Mouse (Mus musculus): ENCODE results near the gene Thbs2. TPM values are rescaled to one million over a fixed set of nuclear protein-coding genes. Genes with fewer than 3 reads are reported as not detected.

The Thbs2 gene
- 15.1 and 20.6 TPM in 2 replicates for polyA plus RNA-seq (2016; fragmentation: Nextera tagmentation; extraction: Ambion mirVana)

DNA sequence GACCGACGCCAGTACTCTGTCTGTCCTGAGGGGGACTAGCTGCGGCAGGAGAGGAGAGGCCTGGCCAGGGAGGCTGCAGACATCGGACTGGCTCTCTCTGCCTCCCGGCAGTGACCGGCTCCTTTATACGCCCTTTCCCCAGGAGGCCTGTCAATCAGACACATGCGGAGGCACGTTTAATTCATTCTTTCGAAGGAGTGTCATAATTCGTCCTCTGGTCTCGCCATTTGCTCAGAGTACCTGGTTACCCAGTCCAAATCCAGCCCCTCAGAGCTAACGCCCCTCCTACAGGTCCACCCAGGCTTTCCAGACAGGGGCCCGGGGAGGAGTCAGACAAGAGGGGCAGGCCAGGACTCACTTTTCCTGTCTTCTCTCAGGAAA is at the start of gene Thbs2:
TSS of gene Thbs2 (minus strand) at position 242 of the 381 bp plus-strand sequence.
- Histone ChIP-seq H3K9me3 (replicated peaks) (no peaks in the 10 kb centered on the region), H3K4me1 (peaks cover 16% of the 10 kb centered on the region), H3K4me2 (replicated peaks) (peak within 1 kb of the TSS; percentile 46), H3K4me3 (peak within 1 kb of the TSS; percentile 22), H3K36me3 (no peaks in the 10 kb centered on the region), H3K27me3 (no peaks in the 10 kb centered on the region; the same call in 1 of the 2 replicates), H3K27ac (peak within 1 kb of the TSS; percentile 19; the same call in 1 of the 2 replicates), H3K9ac (0 out of 2 replicates have a peak within 1 kb of the TSS, but pooled peaks have one; percentile 20)
- ATAC-seq (ENCODE audit: low FRiP score), result peak; percentile 69
- WGBS, result under 1% methylated on average over 14 of the region's 14 CpGs

GRCm38 (mm10) chr17:14735493-14736004 is 41.5 kb upstream of the Thbs2 start:
- no peaks in the 10 kb centered on the region for H3K9me3 ChIP-seq (replicated peaks)
- H3K9ac ChIP-seq, result no peak overlapping the region
- no peak overlapping the region for H3K4me3 ChIP-seq
- no peaks in the 10 kb centered on the region for H3K36me3 ChIP-seq
- H3K4me2 ChIP-seq (replicated peaks), result no peak overlapping the region
- H3K27ac ChIP-seq, result no peak overlapping the region
- no peak for ATAC-seq (ENCODE audit: low FRiP score)
- no peaks in the 10 kb centered on the region for H3K27me3 ChIP-seq
- H3K4me1 ChIP-seq, result no peaks in the 10 kb centered on the region
- WGBS, result 72% methylated on average over 6 of the region's 6 CpGs

- H3K4me1 ChIP-seq, result no peaks in the 10 kb centered on the region
- H3K9me3 ChIP-seq (replicated peaks), result no peaks in the 10 kb centered on the region
- ATAC-seq (ENCODE audit: low FRiP score), result no peak
- H3K36me3 ChIP-seq, result no peaks in the 10 kb centered on the region
- H3K27ac ChIP-seq, result no peak overlapping the region
- no peak overlapping the region for H3K4me3 ChIP-seq
- H3K27me3 ChIP-seq, result no peaks in the 10 kb centered on the region
- 60% methylated on average over 4 of the region's 4 CpGs for WGBS
- H3K4me2 ChIP-seq (replicated peaks), result no peak overlapping the region
- H3K9ac ChIP-seq, result no peak overlapping the region
Measured at GRCm38 (mm10) chr17:14734380-14734779, 40.3 kb upstream of the Thbs2 start.

- Histone ChIP-seq H3K9me3 (replicated peaks) (no peaks in the 10 kb centered on the region), H3K4me1 (no peaks in the 10 kb centered on the region), H3K27me3 (no peaks in the 10 kb centered on the region), H3K4me3 (no peak overlapping the region), H3K27ac (no peak overlapping the region), H3K4me2 (replicated peaks) (no peak overlapping the region), H3K9ac (no peak overlapping the region), H3K36me3 (no peaks in the 10 kb centered on the region)
- 66% methylated on average over 10 of the region's 10 CpGs for WGBS
- ATAC-seq (ENCODE audit: low FRiP score), result no peak
Measured at GRCm38 (mm10) chr17:14733941-14734340, 39.9 kb upstream of the Thbs2 start.

DNA sequence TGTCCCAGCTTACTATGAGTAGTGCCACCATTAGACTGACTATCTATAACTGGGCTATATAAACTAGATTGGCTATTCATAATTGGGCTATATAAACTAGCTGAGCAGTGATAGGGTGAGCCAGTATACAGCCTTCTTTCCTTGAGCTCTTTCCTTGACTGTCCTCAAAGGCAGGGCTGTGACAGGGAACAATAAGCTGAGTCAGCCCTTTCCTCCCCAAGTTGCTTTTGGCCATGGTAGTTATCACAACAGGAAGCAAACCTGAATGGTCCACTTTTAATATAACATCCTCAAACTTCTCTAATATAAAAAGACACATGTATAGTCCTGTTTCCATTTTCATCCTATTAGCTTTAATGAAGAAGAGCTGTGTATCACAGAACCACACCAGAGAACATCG is 39.0 kb upstream of the Thbs2 start:
- WGBS, result 91% methylated on average over 1 of the region's 1 CpGs
- Histone ChIP-seq H3K9ac (no peak overlapping the region), H3K27ac (no peak overlapping the region), H3K27me3 (no peaks in the 10 kb centered on the region), H3K4me3 (no peak overlapping the region), H3K9me3 (replicated peaks) (no peaks in the 10 kb centered on the region), H3K4me2 (replicated peaks) (no peak overlapping the region), H3K4me1 (no peaks in the 10 kb centered on the region), H3K36me3 (no peaks in the 10 kb centered on the region)
- no peak for ATAC-seq (ENCODE audit: low FRiP score)

DNA sequence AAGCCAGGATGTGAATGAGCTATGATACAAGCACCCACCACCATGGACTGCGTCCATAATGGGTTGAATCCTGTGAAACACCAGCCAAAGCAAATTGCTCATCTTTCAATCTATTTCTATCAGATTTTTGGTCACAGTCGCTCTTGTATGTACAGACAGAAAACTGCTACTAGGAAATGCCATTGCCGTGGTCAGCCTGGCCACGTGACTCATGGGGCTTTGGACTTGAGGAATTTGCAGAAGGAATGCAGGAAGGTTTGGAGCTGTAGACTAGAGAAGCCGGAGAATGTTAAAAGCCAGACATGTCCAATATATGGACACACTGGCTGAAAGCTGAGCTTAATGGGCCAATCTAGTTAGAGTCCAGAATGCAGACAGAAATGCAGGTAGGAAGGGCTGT is 36.6 kb upstream of the Thbs2 start:
- no peak overlapping the region for H3K9ac ChIP-seq
- WGBS, result 84% methylated on average over 5 of the region's 5 CpGs
- H3K27me3 ChIP-seq, result no peaks in the 10 kb centered on the region
- H3K4me2 ChIP-seq (replicated peaks), result no peak overlapping the region
- peaks cover 4% of the 10 kb centered on the region; the same call in 1 of the 2 replicates for H3K4me1 ChIP-seq
- H3K4me3 ChIP-seq, result no peak overlapping the region
- H3K9me3 ChIP-seq (replicated peaks), result no peaks in the 10 kb centered on the region
- no peaks in the 10 kb centered on the region for H3K36me3 ChIP-seq
- no peak overlapping the region for H3K27ac ChIP-seq
- no peak for ATAC-seq (ENCODE audit: low FRiP score)

DNA sequence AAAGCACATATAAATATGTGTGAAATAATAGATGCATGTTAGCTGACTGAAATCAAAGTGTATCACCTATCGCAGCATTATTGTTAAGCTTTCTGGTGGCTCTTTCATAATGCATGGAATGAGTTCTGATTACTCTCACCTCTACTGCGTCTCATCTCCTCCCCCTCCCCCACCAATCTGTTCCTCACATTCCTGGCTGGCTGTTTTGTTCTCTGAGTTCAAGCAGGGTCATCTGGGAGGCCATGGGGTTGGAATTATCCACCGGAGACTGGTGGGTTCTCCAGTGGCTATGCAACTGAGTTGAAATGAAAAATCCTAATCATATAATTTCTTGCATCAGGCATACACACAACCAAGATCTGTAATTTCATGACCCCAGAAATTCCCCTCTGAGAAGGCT is 33.4 kb upstream of the Thbs2 start:
- no peaks in the 10 kb centered on the region for H3K36me3 ChIP-seq
- peaks cover 4% of the 10 kb centered on the region; the same call in 1 of the 2 replicates for H3K4me1 ChIP-seq
- H3K4me2 ChIP-seq (replicated peaks), result no peak overlapping the region
- no peak overlapping the region for H3K4me3 ChIP-seq
- no peak overlapping the region for H3K27ac ChIP-seq
- ATAC-seq (ENCODE audit: low FRiP score), result no peak
- H3K27me3 ChIP-seq, result no peaks in the 10 kb centered on the region
- no peak overlapping the region for H3K9ac ChIP-seq
- no peaks in the 10 kb centered on the region for H3K9me3 ChIP-seq (replicated peaks)
- WGBS, result 24% methylated on average over 3 of the region's 3 CpGs

DNA sequence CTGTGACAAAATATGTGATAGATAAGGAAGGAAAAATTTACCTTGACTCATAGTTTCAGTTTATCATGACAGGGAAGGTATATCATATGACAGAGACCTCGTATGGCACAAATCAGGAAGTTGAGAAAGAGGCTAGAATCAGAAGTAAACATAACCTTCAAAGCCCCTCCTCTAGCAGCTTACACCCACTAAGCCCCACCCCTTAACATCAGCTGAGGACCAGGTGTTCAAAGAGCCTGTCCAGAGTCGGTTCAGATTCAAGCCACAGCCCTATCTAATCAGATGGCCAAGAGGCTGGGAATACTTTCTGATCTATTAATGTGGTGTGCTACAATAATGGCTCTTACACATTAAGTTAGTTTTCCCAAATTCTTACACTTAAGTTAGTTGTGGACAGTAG is 30.8 kb upstream of the Thbs2 start:
- 61% methylated on average over 2 of the region's 2 CpGs for WGBS

GRCm38 (mm10) chr17:14721325-14721724 is 27.3 kb upstream of the Thbs2 start:
- no peak overlapping the region for H3K9ac ChIP-seq
- 85% methylated on average over 4 of the region's 4 CpGs for WGBS

More for the DNA sequence above, 30.8 kb upstream of the Thbs2 start:
- no peaks in the 10 kb centered on the region for H3K36me3 ChIP-seq
- H3K4me2 ChIP-seq (replicated peaks), result no peak overlapping the region
- H3K4me1 ChIP-seq, result peaks cover 4% of the 10 kb centered on the region; the same call in 1 of the 2 replicates
- H3K27ac ChIP-seq, result no peak overlapping the region
- no peaks in the 10 kb centered on the region for H3K27me3 ChIP-seq
- H3K4me3 ChIP-seq, result no peak overlapping the region
- no peak for ATAC-seq (ENCODE audit: low FRiP score)
- no peaks in the 10 kb centered on the region for H3K9me3 ChIP-seq (replicated peaks)
- no peak overlapping the region for H3K9ac ChIP-seq

GRCm38 (mm10) chr17:14720912-14721311 is 26.9 kb upstream of the Thbs2 start:
- no peak for ATAC-seq (ENCODE audit: low FRiP score)
- Histone ChIP-seq H3K9me3 (replicated peaks) (no peaks in the 10 kb centered on the region), H3K4me3 (no peak overlapping the region), H3K4me1 (no peaks in the 10 kb centered on the region), H3K9ac (no peak overlapping the region), H3K4me2 (replicated peaks) (no peak overlapping the region), H3K27me3 (no peaks in the 10 kb centered on the region), H3K36me3 (no peaks in the 10 kb centered on the region), H3K27ac (no peak overlapping the region)
- WGBS, result 74% methylated on average over 4 of the region's 4 CpGs

More at GRCm38 (mm10) chr17:14721325-14721724, 27.3 kb upstream of the Thbs2 start:
- no peak overlapping the region for H3K4me2 ChIP-seq (replicated peaks)
- no peak overlapping the region for H3K27ac ChIP-seq
- H3K4me3 ChIP-seq, result no peak overlapping the region
- ATAC-seq (ENCODE audit: low FRiP score), result no peak
- no peaks in the 10 kb centered on the region for H3K4me1 ChIP-seq
- H3K9me3 ChIP-seq (replicated peaks), result no peaks in the 10 kb centered on the region
- H3K36me3 ChIP-seq, result no peaks in the 10 kb centered on the region
- H3K27me3 ChIP-seq, result no peaks in the 10 kb centered on the region

GRCm38 (mm10) chr17:14720227-14720626 is 26.2 kb upstream of the Thbs2 start:
- no peaks in the 10 kb centered on the region for H3K9me3 ChIP-seq (replicated peaks)

DNA sequence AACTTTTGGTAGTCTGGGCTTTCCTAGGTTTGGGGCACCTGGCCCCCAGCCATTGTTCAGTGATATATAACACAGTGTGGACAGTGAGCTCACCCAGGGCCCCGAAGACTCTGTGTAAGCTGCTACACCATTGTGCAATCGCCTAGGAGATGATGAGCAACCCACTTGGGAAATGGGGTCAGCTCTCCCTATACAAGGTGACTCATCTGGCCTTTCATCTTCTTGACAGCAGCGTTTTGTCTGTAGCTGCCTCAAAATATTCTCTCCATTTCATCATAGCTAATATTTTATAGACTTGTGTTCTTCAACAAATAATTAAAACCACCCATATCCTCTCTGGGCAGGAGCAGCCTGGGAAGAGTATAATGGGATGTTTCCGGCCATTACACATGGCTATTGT is 24.8 kb upstream of the Thbs2 start:
- no peaks in the 10 kb centered on the region for H3K36me3 ChIP-seq
- H3K4me2 ChIP-seq (replicated peaks), result no peak overlapping the region
- peaks cover 11% of the 10 kb centered on the region; the same call in 1 of the 2 replicates for H3K4me1 ChIP-seq
- H3K9me3 ChIP-seq (replicated peaks), result no peaks in the 10 kb centered on the region
- H3K4me3 ChIP-seq, result no peak overlapping the region
- 33% methylated on average over 4 of the region's 4 CpGs for WGBS
- H3K27me3 ChIP-seq, result peaks cover 4% of the 10 kb centered on the region; the same call in 1 of the 2 replicates
- no peak overlapping the region for H3K27ac ChIP-seq
- no peak overlapping the region for H3K9ac ChIP-seq
- ATAC-seq (ENCODE audit: low FRiP score), result peak; percentile 71

More at GRCm38 (mm10) chr17:14720227-14720626, 26.2 kb upstream of the Thbs2 start:
- ATAC-seq (ENCODE audit: low FRiP score), result no peak
- 76% methylated on average over 7 of the region's 7 CpGs for WGBS
- H3K4me2 ChIP-seq (replicated peaks), result no peak overlapping the region
- no peak overlapping the region for H3K9ac ChIP-seq
- H3K27me3 ChIP-seq, result peaks cover 4% of the 10 kb centered on the region; the same call in 1 of the 2 replicates
- no peak overlapping the region for H3K4me3 ChIP-seq
- H3K36me3 ChIP-seq, result no peaks in the 10 kb centered on the region
- peaks cover 1% of the 10 kb centered on the region; the same call in 1 of the 2 replicates for H3K4me1 ChIP-seq
- no peak overlapping the region for H3K27ac ChIP-seq

GRCm38 (mm10) chr17:14714782-14715181 is 20.7 kb upstream of the Thbs2 start:
- no peaks in the 10 kb centered on the region for H3K36me3 ChIP-seq
- peaks cover 7% of the 10 kb centered on the region for H3K27me3 ChIP-seq
- WGBS, result 36% methylated on average over 8 of the region's 8 CpGs
- H3K27ac ChIP-seq, result no peak overlapping the region
- peak; percentile 72 for ATAC-seq (ENCODE audit: low FRiP score)
- peaks cover 11% of the 10 kb centered on the region; the same call in 1 of the 2 replicates for H3K4me1 ChIP-seq
- no peak overlapping the region for H3K4me3 ChIP-seq
- H3K9ac ChIP-seq, result no peak overlapping the region
- H3K4me2 ChIP-seq (replicated peaks), result no peak overlapping the region
- no peaks in the 10 kb centered on the region for H3K9me3 ChIP-seq (replicated peaks)

Measured in hindbrain, embryonic 12.5 days (tissue).